Mouse (Mus musculus) intestine, postnatal 0 days (tissue): Measurements from ENCODE around the gene Poc1b. TPM values are rescaled to one million over a fixed set of nuclear protein-coding genes. Genes with fewer than 3 reads are reported as not detected.

Experiments used
- ATAC-seq: fragments of 200-750 bp; cut with Nextera tagmentation; 2 replicates; pipeline ENCODE4 v1.8.0; 2017; ENCODE audit warnings: mild to moderate bottlenecking, moderate TSS enrichment, moderate library complexity
- H3K27ac ChIP-seq: fragments of 300-500 bp; sonication (generic); 2 replicates; pipeline ENCODE4 v1.5.1; 2014; ENCODE audit warnings: mild to moderate bottlenecking, low read depth, low read length, moderate library complexity
- H3K27me3 ChIP-seq: fragments of 300-500 bp; sonication (generic); replicated peaks from 2 replicates; pipeline ENCODE4 v1.6.1; 2014; ENCODE audit warnings: low read length, mixed read lengths; ENCODE audit not compliant: control insufficient read depth, insufficient read depth
- H3K36me3 ChIP-seq: fragments of 300-500 bp; sonication (generic); 2 replicates; pipeline ENCODE4 v1.6.1; 2014; ENCODE audit warnings: mild to moderate bottlenecking, moderate library complexity; ENCODE audit not compliant: control insufficient read depth, insufficient read depth
- H3K4me1 ChIP-seq: fragments of 300-500 bp; sonication (generic); replicated peaks from 2 replicates; pipeline ENCODE4 v1.6.1; 2014; ENCODE audit warnings: antibody characterized with exemption, low read length, mixed read lengths; ENCODE audit not compliant: control insufficient read depth, insufficient read depth
- H3K4me2 ChIP-seq: fragments of 300-500 bp; sonication (generic); replicated peaks from 2 replicates; pipeline ENCODE4 v1.6.1; 2014; ENCODE audit warnings: low read depth, mild to moderate bottlenecking, moderate library complexity
- H3K4me3 ChIP-seq: fragments of 300-500 bp; sonication (generic); 2 replicates; pipeline ENCODE4 v1.5.1; 2014; ENCODE audit warnings: low read depth, low read length
- H3K9ac ChIP-seq: fragments of 300-500 bp; sonication (generic); 2 replicates; pipeline ENCODE4 v1.6.1; 2014; ENCODE audit warnings: mild to moderate bottlenecking, low read depth, low read length
- H3K9me3 ChIP-seq: fragments of 300-500 bp; sonication (generic); 2 replicates; pipeline ENCODE4 v1.6.1; 2016; ENCODE audit warnings: mixed run types; ENCODE audit not compliant: control insufficient read depth
- CTCF ChIP-seq: sonication (generic); IDR thresholded peaks from 2 replicates; pipeline ENCODE4 v1.5.1; 2016; ENCODE audit warnings: low read depth, mild to moderate bottlenecking, control low read depth, antibody characterized with exemption, moderate library complexity
- WGBS: fragments of 180-500 bp; shearing (Covaris S2); extraction: QIAGEN DNeasy Blood & Tissue Kit; methylation state at CpG from one replicate; pipeline ENCODE4 v1.1.7; 2014; 5-methylcytosine and 5-hydroxymethylcytosine counted together
- polyA plus RNA-seq: library from polyadenylated mRNA; unstranded; fragments of >200 nt; fragmentation: Nextera tagmentation; extraction: Ambion mirVana; gene quantifications from 2 replicates; pipeline ENCODE4 v1.2.1, GENCODE M21; 2015

The Poc1b gene
- polyA plus RNA-seq, 1 experiment from 2014 or later, result 8.5 TPM

GRCm38 (mm10) chr10:99179122-99179521 lies 72.3 kb downstream of the Poc1b start:
- Histone ChIP-seq H3K4me1 (no peaks in the 10 kb centered on the region), H3K9ac (no peak overlapping the region), H3K4me2 (no peak overlapping the region), H3K36me3 (no peaks in the 10 kb centered on the region), H3K4me3 (no peak overlapping the region), H3K27me3 (no peaks in the 10 kb centered on the region), H3K9me3 (no peaks in the 10 kb centered on the region), H3K27ac (no peak overlapping the region)
- no peak for TF ChIP-seq CTCF
- 91% methylated on average over 5 of the region's 5 CpGs for WGBS
- no peak for ATAC-seq

DNA sequence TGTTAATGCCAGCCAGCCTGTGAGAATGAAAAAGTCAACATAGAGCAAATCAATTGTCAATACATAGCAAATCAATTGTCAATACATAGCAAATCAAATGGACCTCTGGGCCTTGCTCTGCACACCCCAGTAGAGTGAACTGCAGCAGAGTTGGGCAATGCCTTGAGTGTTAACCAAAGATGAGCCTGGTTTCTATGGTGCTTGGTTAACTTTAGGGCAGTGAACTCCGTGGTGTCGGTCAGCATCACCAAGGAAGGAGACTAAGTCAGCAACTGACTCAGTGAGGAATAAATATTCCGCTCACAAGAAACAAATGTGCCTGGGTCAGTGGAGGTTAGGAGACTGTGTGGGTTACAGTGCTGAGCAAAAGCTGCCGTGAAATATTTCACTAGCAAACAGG lies 72.7 kb downstream of the Poc1b start:
- Histone ChIP-seq H3K9ac (no peak overlapping the region), H3K4me1 (no peaks in the 10 kb centered on the region), H3K27ac (no peak overlapping the region), H3K36me3 (no peaks in the 10 kb centered on the region), H3K27me3 (no peaks in the 10 kb centered on the region), H3K4me3 (no peak overlapping the region), H3K4me2 (no peak overlapping the region), H3K9me3 (no peaks in the 10 kb centered on the region)
- no peak for TF ChIP-seq CTCF
- WGBS, result 92% methylated on average over 4 of the region's 4 CpGs
- ATAC-seq, result no peak

DNA sequence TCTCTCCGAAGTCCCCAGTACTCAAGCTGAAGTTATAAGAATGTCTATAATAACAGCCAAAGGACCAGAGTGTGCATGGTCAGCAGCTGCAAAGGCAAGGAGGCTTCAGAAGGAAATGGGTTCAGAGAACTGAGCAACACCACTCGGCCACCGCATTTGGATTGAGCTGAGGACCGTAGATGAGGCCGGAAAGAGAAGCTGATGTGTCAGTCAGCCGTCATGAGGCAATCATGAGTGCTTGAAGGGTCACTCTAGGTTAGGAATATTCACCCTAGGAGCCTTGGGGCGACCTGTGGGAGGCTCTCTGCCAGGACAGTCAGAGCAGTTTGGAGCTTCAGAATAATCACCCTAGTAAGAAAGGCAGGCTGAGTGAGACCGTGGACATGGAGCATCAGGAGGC lies 74.7 kb downstream of the Poc1b start:
- 90% methylated on average over 8 of the region's 8 CpGs for WGBS
- no peak for ATAC-seq
- no peak for TF ChIP-seq CTCF
- H3K9ac ChIP-seq, result no peak overlapping the region
- no peak overlapping the region for H3K27ac ChIP-seq
- H3K36me3 ChIP-seq, result no peaks in the 10 kb centered on the region; the same call in 1 of the 2 replicates
- no peaks in the 10 kb centered on the region for H3K4me1 ChIP-seq
- no peak overlapping the region for H3K4me3 ChIP-seq
- H3K9me3 ChIP-seq, result no peaks in the 10 kb centered on the region
- H3K4me2 ChIP-seq, result no peak overlapping the region
- no peaks in the 10 kb centered on the region for H3K27me3 ChIP-seq

DNA sequence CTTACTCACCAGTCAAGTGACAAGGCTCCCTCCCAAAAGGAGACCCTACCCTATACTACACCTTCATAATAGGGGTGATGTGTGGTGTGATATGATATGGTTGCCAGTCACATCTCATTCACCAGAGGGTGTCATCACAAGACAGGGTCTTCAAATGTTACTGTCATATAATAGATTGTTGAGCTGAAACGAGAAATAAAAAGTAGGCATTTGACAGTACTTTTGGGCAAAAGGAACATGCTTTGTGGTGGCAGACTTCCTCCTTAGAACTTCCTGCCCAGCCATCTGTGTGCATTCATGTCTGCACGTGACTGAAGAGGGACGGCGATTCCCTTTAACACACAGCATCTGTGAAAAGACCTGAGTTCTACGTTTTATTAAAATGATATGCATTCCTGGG lies 75.3 kb downstream of the Poc1b start:
- Histone ChIP-seq H3K4me1 (no peaks in the 10 kb centered on the region), H3K27me3 (no peaks in the 10 kb centered on the region), H3K4me3 (no peak overlapping the region), H3K27ac (no peak overlapping the region), H3K4me2 (no peak overlapping the region), H3K9me3 (no peaks in the 10 kb centered on the region), H3K9ac (no peak overlapping the region), H3K36me3 (no peaks in the 10 kb centered on the region; the same call in 1 of the 2 replicates)
- no peak for TF ChIP-seq CTCF
- no peak for ATAC-seq
- 81% methylated on average over 5 of the region's 5 CpGs for WGBS

DNA sequence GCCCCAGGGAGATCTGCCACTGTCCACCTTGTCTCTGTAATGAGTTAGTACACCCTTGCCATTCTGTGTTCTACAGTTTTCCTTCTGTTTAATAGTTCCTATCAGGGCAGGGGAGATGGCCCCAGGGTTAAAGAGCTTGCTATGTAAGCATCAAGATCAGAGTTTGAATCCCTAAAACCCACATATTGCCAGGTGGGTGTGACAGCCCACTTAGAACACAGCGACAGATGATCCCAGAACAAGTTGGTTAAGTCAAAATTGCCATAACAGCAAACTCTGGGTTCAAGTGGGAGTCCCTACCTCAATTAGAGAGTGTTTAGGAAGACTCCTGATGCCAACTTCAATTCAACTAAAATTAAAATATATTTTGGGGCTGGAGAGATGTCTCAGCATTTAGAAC lies 81.3 kb downstream of the Poc1b start:
- no peak for ATAC-seq
- H3K4me3 ChIP-seq, result no peak overlapping the region
- H3K4me1 ChIP-seq, result no peaks in the 10 kb centered on the region
- no peak overlapping the region for H3K27ac ChIP-seq
- 89% methylated on average over 1 of the region's 1 CpGs for WGBS
- TF ChIP-seq CTCF, result no peak
- no peaks in the 10 kb centered on the region for H3K9me3 ChIP-seq
- H3K36me3 ChIP-seq, result no peaks in the 10 kb centered on the region; the same call in 1 of the 2 replicates
- no peak overlapping the region for H3K9ac ChIP-seq
- no peaks in the 10 kb centered on the region for H3K27me3 ChIP-seq
- H3K4me2 ChIP-seq, result no peak overlapping the region

DNA sequence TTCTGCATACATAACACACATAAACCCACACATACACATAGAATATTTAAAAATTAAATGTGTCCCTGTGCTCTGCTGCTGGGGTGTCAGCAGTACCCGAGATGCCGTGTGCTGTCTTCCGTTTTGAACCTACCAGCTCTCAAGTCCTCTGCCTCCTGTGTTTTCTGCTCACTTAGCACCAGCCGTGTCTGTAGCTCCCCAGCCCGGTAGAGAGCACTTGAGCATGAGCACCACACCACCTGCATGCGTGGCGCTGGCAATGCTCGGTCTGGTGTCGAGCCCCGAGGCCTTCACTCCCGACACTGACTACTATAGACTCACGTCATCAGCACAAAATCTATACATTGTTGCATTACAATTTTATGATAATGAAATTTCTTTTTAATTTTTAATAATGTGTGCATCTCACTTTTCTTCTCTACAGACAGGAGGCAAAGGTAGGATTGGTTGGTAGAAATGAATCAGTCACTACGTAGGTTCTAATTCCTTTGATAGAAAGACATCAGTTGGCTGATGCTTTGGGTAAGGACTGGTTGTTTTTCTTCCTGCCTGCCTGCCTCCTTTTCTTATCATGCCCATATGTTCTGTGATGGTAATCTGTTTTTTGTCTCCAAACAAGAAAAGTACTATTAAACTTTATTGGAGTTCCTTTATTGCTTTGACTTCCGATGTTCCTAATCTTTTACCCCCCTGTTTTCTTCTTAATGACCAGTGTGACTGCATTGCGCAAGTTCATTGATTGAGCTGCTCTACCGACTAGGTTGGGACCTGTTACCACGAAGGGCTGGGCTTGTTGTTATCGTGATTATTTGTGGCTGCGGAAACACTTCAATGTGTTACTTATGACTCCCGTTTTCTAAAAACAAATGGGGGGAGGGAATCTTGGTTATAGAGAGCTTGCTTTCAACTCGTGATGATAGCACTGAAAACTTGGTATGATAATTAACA lies 82.1 kb downstream of the Poc1b start:
- TF ChIP-seq CTCF, result no peak
- peak; percentile 51; the same call in 1 of the 2 replicates for ATAC-seq
- Histone ChIP-seq H3K9me3 (no peaks in the 10 kb centered on the region), H3K4me3 (no peak overlapping the region), H3K4me1 (no peaks in the 10 kb centered on the region), H3K4me2 (0 out of 2 replicates have a peak overlapping the region, but pooled peaks have one; percentile 0), H3K27me3 (no peaks in the 10 kb centered on the region), H3K27ac (no peak overlapping the region), H3K9ac (no peak overlapping the region), H3K36me3 (no peaks in the 10 kb centered on the region; the same call in 1 of the 2 replicates)
- WGBS, result 65% methylated on average over 21 of the region's 21 CpGs
